Mouse (Mus musculus): ENCODE results near the gene Gda.

Gene Gda

GRCm38 (mm10) chr19:21473345-21473744 lies at the start of gene Gda:
TSS of gene Gda (minus strand) at chr19:21473445.
- DNase-seq: no peak

GRCm38 (mm10) chr19:21520280-21520679 lies 47.0 kb upstream of the Gda start:
- no peak for DNase-seq

GRCm38 (mm10) chr19:21510116-21510515 lies 36.9 kb upstream of the Gda start:
- peak; percentile 11 to 60 for DNase-seq

GRCm38 (mm10) chr19:21507561-21508232 lies 34.5 kb upstream of the Gda start:
- no peak for DNase-seq

- no peak for DNase-seq
Measured at GRCm38 (mm10) chr19:21507133-21507532, 33.9 kb upstream of the Gda start.

- no peak for DNase-seq
Measured at GRCm38 (mm10) chr19:21504716-21505115, 31.5 kb upstream of the Gda start.

GRCm38 (mm10) chr19:21499394-21499983 lies 26.2 kb upstream of the Gda start:
- DNase-seq: no peak

GRCm38 (mm10) chr19:21495817-21496216 lies 22.6 kb upstream of the Gda start:
- DNase-seq: no peak

- no peak for DNase-seq
Measured at GRCm38 (mm10) chr19:21493807-21494521, 20.7 kb upstream of the Gda start.

GRCm38 (mm10) chr19:21491391-21491790 lies 18.1 kb upstream of the Gda start:
- no peak for DNase-seq

- no peak for DNase-seq
Measured at GRCm38 (mm10) chr19:21487124-21487944, 14.1 kb upstream of the Gda start.

- no peak for DNase-seq
Measured at GRCm38 (mm10) chr19:21482096-21482495, 8.9 kb upstream of the Gda start.

- no peak for DNase-seq
Measured at GRCm38 (mm10) chr19:21481031-21481430, 7.8 kb upstream of the Gda start.

- no peak for DNase-seq
Measured at GRCm38 (mm10) chr19:21480053-21480419, 6.8 kb upstream of the Gda start.

GRCm38 (mm10) chr19:21479183-21480052 lies 6.2 kb upstream of the Gda start:
- DNase-seq: no peak

GRCm38 (mm10) chr19:21478538-21478937 lies 5.3 kb upstream of the Gda start:
- no peak for DNase-seq

- no peak for DNase-seq
Measured at GRCm38 (mm10) chr19:21477780-21478179, 4.5 kb upstream of the Gda start.

GRCm38 (mm10) chr19:21476782-21477181 lies 3.5 kb upstream of the Gda start:
- DNase-seq: no peak

- peak; percentile 30 to 44 for DNase-seq
Measured at GRCm38 (mm10) chr19:21472121-21472780, 994 bp downstream of the Gda start.

- no peak for DNase-seq
Measured at GRCm38 (mm10) chr19:21461221-21461960, 11.9 kb downstream of the Gda start.

- DNase-seq: no peak
Measured at GRCm38 (mm10) chr19:21457461-21457860, 15.8 kb downstream of the Gda start.
